Mouse (Mus musculus) kidney, postnatal 0 days (tissue): ENCODE measurements around the gene Trim11. TPM values are rescaled to one million over a fixed set of nuclear protein-coding genes. Genes with fewer than 3 reads are reported as not detected.
A peak's percentile ranks its signal among the peaks of the same experiment; 100 is the strongest.

Experiments
- ATAC-seq: fragments of 200-750 bp; cut with Nextera tagmentation; replicated peaks from 2 replicates; pipeline ENCODE4 v1.8.0; 2017; ENCODE audit warnings: low read depth, moderate number of reproducible peaks, moderate TSS enrichment, moderate library complexity; ENCODE audit not compliant: low FRiP score
- DNase-seq: peaks from one replicate; pipeline ENCODE4 v3.0.0-alpha.2; 2016; ENCODE audit warnings: low spot score
- H3K27ac ChIP-seq: fragments of 300-500 bp; sonication (generic); 2 replicates; pipeline ENCODE4 v1.5.1; 2014; ENCODE audit warnings: mild to moderate bottlenecking
- H3K27me3 ChIP-seq: fragments of 300-500 bp; sonication (generic); 2 replicates; pipeline ENCODE4 v1.6.1; 2014; ENCODE audit warnings: low read length, mixed read lengths; ENCODE audit not compliant: insufficient read depth
- H3K36me3 ChIP-seq: fragments of 300-500 bp; sonication (generic); 2 replicates; pipeline ENCODE4 v1.6.1; 2014; ENCODE audit warnings: low read length, mixed read lengths; ENCODE audit not compliant: insufficient read depth
- H3K4me1 ChIP-seq: fragments of 300-500 bp; sonication (generic); replicated peaks from 2 replicates; pipeline ENCODE4 v1.6.1; 2014; ENCODE audit warnings: antibody characterized with exemption, low read length, mixed read lengths; ENCODE audit not compliant: insufficient read depth
- H3K4me2 ChIP-seq: fragments of 300-500 bp; sonication (generic); 2 replicates; pipeline ENCODE4 v1.6.1; 2014; ENCODE audit warnings: mild to moderate bottlenecking, low read length, moderate library complexity, mixed read lengths
- H3K4me3 ChIP-seq: fragments of 300-500 bp; sonication (generic); replicated peaks from 2 replicates; pipeline ENCODE4 v1.5.1; 2014; ENCODE audit warnings: low read depth, low read length
- H3K9ac ChIP-seq: fragments of 300-500 bp; sonication (generic); 2 replicates; pipeline ENCODE4 v1.6.1; 2014; ENCODE audit warnings: low read depth, low read length
- H3K9me3 ChIP-seq: fragments of 300-500 bp; sonication (generic); replicated peaks from 2 replicates; pipeline ENCODE4 v1.6.1; 2016; ENCODE audit warnings: low read length, inconsistent platforms, mixed read lengths
- CTCF ChIP-seq: IDR thresholded peaks from 2 replicates; pipeline ENCODE4 v1.5.1; 2016; ENCODE audit warnings: antibody characterized with exemption, low read depth, mild to moderate bottlenecking, moderate library complexity
- WGBS: fragments of 180-500 bp; shearing (Covaris S2); extraction: QIAGEN DNeasy Blood & Tissue Kit; methylation state at CpG from one replicate; pipeline ENCODE4 v1.1.7; 2014; 5-methylcytosine and 5-hydroxymethylcytosine counted together
- polyA plus RNA-seq: library from polyadenylated mRNA; unstranded; fragments of >200 nt; fragmentation: Nextera tagmentation; extraction: Ambion mirVana; gene quantifications from 2 replicates; pipeline ENCODE4 v1.2.1, GENCODE M21; 2015

Gene Trim11
- polyA plus RNA-seq, 1 experiment from 2014 or later: 16.3 TPM

DNA sequence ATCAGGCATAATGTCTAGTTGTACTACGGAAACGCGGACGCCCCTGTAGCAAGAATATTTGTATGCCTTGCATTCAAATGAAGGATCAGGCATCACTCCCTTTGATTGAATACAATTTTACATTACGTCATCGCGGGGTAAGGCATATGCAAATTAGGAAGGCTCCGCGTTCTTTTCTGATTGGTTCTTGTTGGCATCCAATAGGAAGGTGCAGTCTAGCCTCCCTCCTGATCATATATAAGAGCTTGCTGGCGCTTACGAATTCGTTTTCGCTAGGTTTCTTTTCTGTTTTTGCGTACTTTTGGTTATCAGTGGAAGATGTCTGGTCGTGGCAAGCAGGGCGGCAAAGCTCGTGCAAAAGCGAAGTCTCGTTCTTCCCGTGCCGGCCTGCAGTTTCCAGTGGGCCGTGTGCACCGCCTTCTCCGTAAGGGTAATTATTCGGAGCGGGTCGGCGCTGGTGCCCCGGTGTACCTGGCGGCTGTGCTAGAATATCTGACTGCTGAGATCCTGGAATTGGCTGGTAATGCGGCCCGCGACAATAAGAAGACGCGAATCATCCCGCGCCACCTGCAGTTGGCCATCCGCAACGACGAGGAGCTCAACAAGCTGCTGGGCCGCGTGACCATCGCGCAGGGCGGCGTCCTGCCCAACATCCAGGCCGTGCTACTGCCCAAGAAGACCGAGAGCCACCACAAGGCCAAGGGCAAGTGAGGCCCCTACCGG lies 23.3 kb upstream of the Trim11 start, which contains the start of the genes Hist3h2a and Trim17:
Gene Hist3h2a, plus strand, starts transcription at position 266 of the 723 bp plus-strand sequence.
Gene Trim17, plus strand, starts transcription at position 266 of the 723 bp plus-strand sequence.
- Histone ChIP-seq H3K36me3 (no peaks in the 10 kb centered on the region), H3K4me2 (peak within 1 kb of the TSS; percentile 66), H3K4me3 (peak within 1 kb of the TSS; percentile 76), H3K4me1 (peaks cover 10% of the 10 kb centered on the region; the same call in 1 of the 2 replicates), H3K27me3 (no peaks in the 10 kb centered on the region; the same call in 1 of the 2 replicates), H3K9me3 (no peaks in the 10 kb centered on the region), H3K27ac (peak within 1 kb of the TSS; percentile 97), H3K9ac (peak within 1 kb of the TSS; percentile 87)
- TF ChIP-seq CTCF: peak; percentile 66
- WGBS: under 1% methylated on average over 49 of the region's 49 CpGs
- peak; percentile 92 for ATAC-seq
- peak; percentile 99 for DNase-seq

GRCm38 (mm10) chr11:58955143-58955867 lies 22.6 kb upstream of the Trim11 start:
- Histone ChIP-seq H3K9me3 (no peaks in the 10 kb centered on the region), H3K27ac (peak overlapping the region; percentile 97), H3K27me3 (no peaks in the 10 kb centered on the region; the same call in 1 of the 2 replicates), H3K4me1 (peaks cover 10% of the 10 kb centered on the region; the same call in 1 of the 2 replicates), H3K9ac (peak overlapping the region; percentile 87), H3K36me3 (no peaks in the 10 kb centered on the region), H3K4me3 (peak overlapping the region; percentile 76), H3K4me2 (peak overlapping the region; percentile 66)
- TF ChIP-seq CTCF: no peak; the same call in 1 of the 2 replicates
- under 1% methylated on average over 20 of the region's 20 CpGs for WGBS
- ATAC-seq: no peak; the same call in 1 of the 2 replicates
- peak; percentile 82 for DNase-seq

DNA sequence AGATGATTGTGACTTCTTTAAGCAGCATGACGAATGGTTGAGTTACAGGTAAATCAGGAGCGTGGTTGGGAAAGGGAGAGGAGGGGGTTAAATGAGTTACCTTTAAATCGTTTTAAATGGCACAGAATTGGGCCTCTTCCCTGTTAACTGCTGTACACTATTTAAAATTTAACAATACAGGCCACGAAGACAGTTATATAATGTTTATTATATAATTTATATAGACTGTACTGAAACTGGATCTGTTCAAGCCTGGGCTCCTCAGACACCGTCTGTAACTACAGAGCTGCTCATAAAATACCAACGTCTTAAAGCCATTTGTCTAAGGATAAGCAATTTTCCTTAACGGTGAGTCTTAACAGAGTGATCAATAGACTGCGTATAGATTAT lies 22.0 kb upstream of the Trim11 start:
- Histone ChIP-seq H3K27me3 (no peaks in the 10 kb centered on the region), H3K27ac (no peak overlapping the region; the same call in 1 of the 2 replicates), H3K4me3 (peak overlapping the region; percentile 76), H3K4me1 (peaks cover 10% of the 10 kb centered on the region; the same call in 1 of the 2 replicates), H3K36me3 (no peaks in the 10 kb centered on the region), H3K9ac (peak overlapping the region; percentile 87), H3K9me3 (no peaks in the 10 kb centered on the region), H3K4me2 (peak overlapping the region; percentile 66)
- no peak for TF ChIP-seq CTCF
- DNase-seq: no peak
- ATAC-seq: no peak
- WGBS: 16% methylated on average over 8 of the region's 8 CpGs

DNA sequence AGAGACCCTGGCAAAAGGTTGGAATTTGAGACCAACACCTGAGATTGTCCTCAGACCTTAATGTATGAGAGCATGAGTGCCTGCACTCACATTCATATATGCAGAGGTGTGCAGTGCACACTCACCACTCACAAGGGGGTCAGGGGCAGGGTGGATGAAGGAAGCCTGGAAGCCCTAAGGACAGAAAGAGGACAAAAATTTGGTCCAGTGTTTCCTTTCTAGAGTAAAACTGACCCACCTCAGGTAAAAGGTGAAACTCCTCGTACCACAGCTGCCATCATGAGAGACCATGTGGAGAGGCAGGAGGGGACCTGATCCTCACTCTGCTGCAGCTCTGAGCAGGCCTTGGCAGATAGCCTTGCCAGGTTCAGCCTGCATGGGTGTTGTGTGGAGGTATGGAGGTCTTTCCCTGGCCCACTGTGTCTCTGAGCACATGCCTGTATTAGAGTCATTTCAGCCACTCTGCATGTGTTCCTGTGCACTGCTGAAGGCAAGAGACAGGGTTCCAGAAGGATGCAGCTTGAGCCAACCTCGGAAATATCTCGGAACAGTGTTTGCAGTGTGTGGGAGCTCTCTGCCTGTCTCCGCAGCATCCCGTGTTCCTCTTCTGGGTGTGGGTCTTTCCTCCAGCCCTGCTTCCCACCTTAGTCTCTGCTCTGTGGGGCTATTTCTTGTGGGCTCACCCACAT lies 20.5 kb upstream of the Trim11 start:
- no peak for ATAC-seq
- H3K9ac ChIP-seq: no peak overlapping the region
- H3K27me3 ChIP-seq: no peaks in the 10 kb centered on the region
- no peaks in the 10 kb centered on the region for H3K9me3 ChIP-seq
- no peak for DNase-seq
- peak overlapping the region; percentile 66 for H3K4me2 ChIP-seq
- TF ChIP-seq CTCF: no peak
- H3K27ac ChIP-seq: no peak overlapping the region
- H3K4me3 ChIP-seq: no peak overlapping the region
- WGBS: 72% methylated on average over 5 of the region's 5 CpGs
- H3K4me1 ChIP-seq: peaks cover 10% of the 10 kb centered on the region; the same call in 1 of the 2 replicates
- H3K36me3 ChIP-seq: no peaks in the 10 kb centered on the region

DNA sequence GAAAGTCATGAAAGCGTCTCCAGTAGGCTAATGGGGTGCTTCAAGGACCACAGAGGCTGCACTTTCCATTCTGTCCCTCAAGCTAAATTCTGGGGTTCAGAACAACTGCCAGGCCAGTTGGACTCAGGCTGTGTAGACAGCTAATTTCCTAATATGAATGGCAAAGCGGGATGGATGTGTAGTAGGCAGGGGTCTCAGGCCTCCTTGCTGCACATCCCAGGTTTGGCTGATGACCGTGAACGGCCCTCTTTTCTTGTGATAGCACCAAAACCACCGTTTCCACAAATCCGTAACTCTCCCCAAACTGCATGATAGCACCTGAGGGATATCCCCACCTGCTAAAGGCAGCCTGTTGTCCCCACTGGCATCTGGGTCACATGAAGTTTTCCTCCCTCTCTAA lies 19.4 kb upstream of the Trim11 start:
- no peak for ATAC-seq
- no peaks in the 10 kb centered on the region for H3K27me3 ChIP-seq
- DNase-seq: no peak
- H3K4me3 ChIP-seq: no peak overlapping the region
- H3K36me3 ChIP-seq: no peaks in the 10 kb centered on the region
- H3K9ac ChIP-seq: no peak overlapping the region
- 85% methylated on average over 6 of the region's 6 CpGs for WGBS
- TF ChIP-seq CTCF: no peak
- no peak overlapping the region for H3K4me2 ChIP-seq
- no peaks in the 10 kb centered on the region for H3K9me3 ChIP-seq
- no peak overlapping the region for H3K27ac ChIP-seq
- H3K4me1 ChIP-seq: peaks cover 10% of the 10 kb centered on the region; the same call in 1 of the 2 replicates
